Mouse (Mus musculus) brown adipose tissue, adult 24 weeks (tissue): ENCODE measurements around the gene Insig2. TPM values are rescaled to one million over a fixed set of nuclear protein-coding genes. Genes with fewer than 3 reads are reported as not detected.

Experiments
- H3K27ac ChIP-seq: fragments of 200-500 bp; replicated peaks from 2 replicates; pipeline ENCODE4 v1.5.1; 2012; ENCODE audit warnings: low read depth, mild to moderate bottlenecking, low read length
- H3K4me1 ChIP-seq: fragments of 200-500 bp; 2 replicates; pipeline ENCODE4 v1.6.1; 2012; ENCODE audit warnings: low read length, mixed read lengths; ENCODE audit not compliant: control insufficient read depth, insufficient read depth, insufficient read length
- H3K4me3 ChIP-seq: fragments of 200-500 bp; 2 replicates; pipeline ENCODE4 v1.5.1; 2012; ENCODE audit warnings: low read depth, mild to moderate bottlenecking, low read length, moderate library complexity; ENCODE audit not compliant: insufficient read depth
- polyA plus RNA-seq: library from polyadenylated mRNA; stranded (reverse); fragments of >200 nt; gene quantifications from 2 replicates; pipeline ENCODE4 v1.2.4, GENCODE M21; 2012; ENCODE audit not compliant: missing spikeins, insufficient read depth, insufficient read length

Insig2 gene
- 26.7 and 37.5 TPM in 2 replicates for polyA plus RNA-seq

DNA sequence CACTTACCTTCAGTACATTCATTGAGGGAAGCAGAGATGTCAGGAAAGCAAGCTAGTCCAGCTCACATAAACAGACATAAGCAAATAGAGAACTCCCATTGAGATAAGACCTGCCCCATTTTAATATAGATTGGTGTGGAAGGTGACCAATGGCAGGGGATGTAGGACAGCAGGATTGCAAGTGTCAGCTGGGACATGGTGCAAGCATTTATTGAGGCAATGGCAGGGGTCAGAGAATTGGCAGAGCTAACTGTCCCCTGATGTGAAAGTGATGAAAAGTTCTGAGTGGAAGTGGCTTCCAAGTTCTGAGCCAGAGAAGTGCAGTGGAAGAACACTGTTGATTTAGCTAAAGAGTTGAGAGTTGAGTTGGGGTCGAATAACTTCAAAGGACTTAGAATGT, at the start of gene Insig2:
Gene Insig2, minus strand, starts transcription at position 105 of the 400 bp plus-strand sequence.
- H3K4me1 ChIP-seq = peaks cover 3% of the 10 kb centered on the region; the same call in 1 of the 2 replicates
- H3K4me3 ChIP-seq = no peak within 1 kb of the TSS
- no peak within 1 kb of the TSS for H3K27ac ChIP-seq

DNA sequence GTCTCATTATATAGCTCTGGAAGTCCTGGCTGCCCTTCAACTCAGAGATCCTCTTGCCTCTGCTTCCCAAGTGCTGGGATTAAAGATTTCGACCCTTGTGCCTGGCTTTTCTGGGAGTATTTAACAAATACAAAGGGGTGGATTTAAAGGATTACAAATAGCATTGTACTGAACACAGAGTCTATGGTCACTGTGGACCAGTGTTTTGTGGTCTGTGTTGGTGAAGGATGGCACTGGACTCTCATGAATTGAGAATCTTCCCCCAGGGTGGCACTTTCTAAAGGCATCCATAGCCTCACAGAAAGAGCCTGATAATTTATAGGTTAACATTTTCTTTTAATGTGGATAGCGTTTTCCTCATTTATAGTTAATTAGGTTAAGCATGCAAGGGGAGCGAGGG, 49.2 kb upstream of the Insig2 start:
- Histone ChIP-seq H3K27ac (no peak overlapping the region), H3K4me3 (no peak overlapping the region), H3K4me1 (0 out of 2 replicates have a peak, but pooled peaks cover 2% of the 10 kb centered on the region)

DNA sequence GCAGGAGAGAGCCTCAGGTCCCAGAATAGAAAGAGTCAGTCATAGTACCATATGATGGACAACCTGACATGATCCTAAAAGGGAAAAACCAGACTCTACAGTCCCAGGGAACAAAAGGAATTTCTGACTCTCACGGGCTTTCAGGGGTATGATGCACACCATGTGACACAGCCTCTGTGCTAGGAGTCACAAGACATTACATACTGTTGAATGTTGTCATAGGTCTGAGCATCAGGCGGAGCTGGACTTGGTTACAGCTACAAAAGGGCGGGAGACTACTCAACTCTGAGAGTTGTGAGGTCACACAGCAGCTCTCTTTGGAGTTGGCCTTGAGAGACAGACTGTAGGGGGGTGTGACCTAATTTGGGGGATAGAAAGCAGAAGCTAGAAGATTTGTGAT, 47.6 kb upstream of the Insig2 start:
- Histone ChIP-seq H3K27ac (no peak overlapping the region), H3K4me1 (0 out of 2 replicates have a peak, but pooled peaks cover 2% of the 10 kb centered on the region), H3K4me3 (no peak overlapping the region)

DNA sequence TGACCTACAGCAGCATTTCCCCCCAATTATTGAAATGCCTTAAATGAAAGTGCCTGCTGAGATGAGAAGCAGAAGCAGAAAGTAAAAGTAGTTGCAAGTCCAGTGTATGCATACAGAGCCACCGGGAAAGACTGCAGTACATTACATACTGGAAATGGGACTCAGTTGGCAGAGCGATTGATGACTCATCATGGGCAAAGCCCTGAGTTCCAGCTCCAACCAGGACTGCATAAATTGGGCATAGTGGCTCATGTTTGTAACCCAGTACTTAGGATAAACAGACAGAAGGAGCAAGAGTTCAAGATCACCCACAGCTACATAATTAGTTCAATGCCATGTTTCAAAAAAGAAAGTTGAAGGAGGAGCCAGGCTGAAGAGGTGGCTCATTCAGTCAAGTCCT, 45.5 kb upstream of the Insig2 start:
- no peak overlapping the region for H3K27ac ChIP-seq
- H3K4me1 ChIP-seq = 0 out of 2 replicates have a peak, but pooled peaks cover 2% of the 10 kb centered on the region
- no peak overlapping the region for H3K4me3 ChIP-seq

DNA sequence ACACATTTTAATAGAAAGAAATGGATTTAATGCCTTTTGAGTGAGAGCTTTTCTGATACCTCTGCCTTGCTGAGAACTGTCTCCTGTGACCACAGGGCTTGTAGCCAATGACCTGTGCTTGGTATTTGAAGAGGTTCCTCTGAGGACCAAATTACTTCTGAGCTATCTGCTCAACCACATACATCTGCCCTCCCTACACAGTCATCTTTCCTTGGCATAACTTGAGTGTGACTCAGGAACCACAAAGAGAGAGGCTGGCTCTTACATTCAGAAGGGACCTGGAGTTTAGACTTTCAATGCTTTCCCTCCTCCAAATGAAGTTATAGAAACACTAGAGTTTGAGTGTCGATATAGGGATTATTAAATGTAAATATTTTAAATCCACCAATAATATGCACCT, 45.0 kb upstream of the Insig2 start:
- Histone ChIP-seq H3K4me3 (no peak overlapping the region), H3K27ac (no peak overlapping the region), H3K4me1 (0 out of 2 replicates have a peak, but pooled peaks cover 2% of the 10 kb centered on the region)

DNA sequence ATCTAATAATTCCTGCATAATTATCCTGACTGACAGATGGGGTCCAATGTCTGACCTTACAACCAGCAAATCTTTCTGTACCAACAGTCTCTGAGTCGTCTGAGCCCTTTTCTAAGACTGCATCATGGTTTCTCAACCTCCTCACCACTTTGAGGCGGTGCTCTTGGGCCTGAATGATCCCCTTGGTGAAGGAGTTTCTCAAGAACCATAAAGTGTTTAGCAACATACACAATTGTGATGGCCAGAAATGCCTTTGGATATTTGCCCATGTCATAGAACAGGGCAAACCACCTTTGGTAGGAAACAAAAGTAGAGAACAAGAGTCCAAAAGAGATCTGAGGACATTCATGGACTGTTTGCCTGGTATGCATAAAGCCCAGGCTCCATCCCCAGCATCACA, 41.2 kb upstream of the Insig2 start:
- Histone ChIP-seq H3K4me1 (no peaks in the 10 kb centered on the region), H3K4me3 (no peak overlapping the region), H3K27ac (no peak overlapping the region)

DNA sequence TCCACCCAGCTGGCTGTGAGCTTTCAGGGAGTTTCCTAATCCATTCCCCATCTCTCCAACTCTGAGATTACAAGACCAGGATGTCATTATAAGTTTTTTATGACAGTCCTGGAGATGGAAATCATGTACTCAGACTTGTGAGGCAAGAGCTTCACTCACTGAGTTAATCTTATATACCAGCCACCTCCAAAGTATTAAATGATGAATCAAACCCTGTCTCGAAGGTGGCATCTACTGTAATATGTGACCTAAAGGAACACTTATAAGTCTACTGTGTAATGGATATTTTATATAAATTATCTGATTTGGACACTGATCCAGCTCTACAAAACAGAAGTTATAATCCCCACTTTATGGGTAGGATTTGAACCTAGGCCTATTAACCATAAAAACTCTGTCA, 40.3 kb upstream of the Insig2 start:
- no peak overlapping the region for H3K4me3 ChIP-seq
- no peak overlapping the region for H3K27ac ChIP-seq
- H3K4me1 ChIP-seq = no peaks in the 10 kb centered on the region

DNA sequence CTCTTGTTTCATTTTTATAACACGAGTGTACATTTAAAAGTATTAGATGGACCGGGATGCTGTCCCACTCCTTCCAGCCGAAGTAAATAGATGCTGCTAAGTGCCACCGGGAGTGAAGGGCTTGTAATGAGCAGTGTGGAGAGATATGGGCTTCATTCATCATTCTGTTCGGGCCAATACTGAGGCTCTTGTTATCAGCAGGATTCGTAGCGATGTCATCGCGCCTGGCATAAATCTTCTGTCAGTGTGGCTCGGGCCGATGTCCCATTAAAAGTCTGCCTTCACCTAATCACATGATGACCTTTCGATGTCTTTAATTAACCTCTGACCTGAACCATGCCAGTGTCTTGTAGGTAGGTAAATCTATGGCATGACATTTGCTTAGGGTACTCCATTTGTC, 39.1 kb upstream of the Insig2 start:
- H3K27ac ChIP-seq = no peak overlapping the region
- no peak overlapping the region for H3K4me3 ChIP-seq
- H3K4me1 ChIP-seq = no peaks in the 10 kb centered on the region

DNA sequence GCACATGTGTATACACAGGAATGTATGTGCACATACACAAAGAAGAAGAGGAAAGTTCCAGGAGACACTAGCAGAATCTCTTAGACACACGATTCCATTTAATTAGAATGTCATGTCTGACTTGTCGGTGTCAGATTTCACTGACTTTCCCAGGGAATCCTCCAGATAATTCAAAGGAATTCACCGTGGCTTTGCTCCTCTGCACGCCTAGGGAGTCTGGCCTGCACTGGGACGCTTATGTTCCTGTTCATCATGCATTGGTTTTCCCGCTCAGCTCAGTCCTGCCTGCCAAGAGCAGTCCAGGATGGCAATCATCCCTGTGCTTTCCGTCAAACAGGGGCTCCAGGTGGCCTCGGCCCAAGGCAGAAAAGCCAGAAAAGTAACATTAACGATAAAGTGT, 34.9 kb upstream of the Insig2 start:
- Histone ChIP-seq H3K27ac (no peak overlapping the region), H3K4me3 (no peak overlapping the region), H3K4me1 (no peaks in the 10 kb centered on the region)

DNA sequence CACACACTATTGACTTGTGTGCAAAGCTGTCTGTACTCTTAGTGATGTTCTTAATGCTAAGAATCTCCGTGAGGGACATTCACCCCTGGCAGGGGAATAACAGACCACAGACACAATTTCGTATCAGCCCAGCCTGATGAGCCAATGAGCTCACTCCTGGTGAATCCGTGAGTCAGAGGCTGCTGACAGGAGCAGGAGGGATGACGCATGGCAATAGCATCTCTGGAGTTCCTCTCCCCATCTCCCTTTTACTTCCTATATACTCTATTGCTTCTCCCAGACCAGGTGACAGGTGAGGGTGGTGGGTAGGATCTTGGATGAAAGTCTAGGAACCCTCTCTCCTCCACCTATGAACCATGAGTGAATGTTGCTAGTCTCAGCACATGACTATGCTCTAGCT, 28.2 kb upstream of the Insig2 start:
- H3K4me1 ChIP-seq = no peaks in the 10 kb centered on the region
- H3K4me3 ChIP-seq = no peak overlapping the region
- no peak overlapping the region for H3K27ac ChIP-seq

DNA sequence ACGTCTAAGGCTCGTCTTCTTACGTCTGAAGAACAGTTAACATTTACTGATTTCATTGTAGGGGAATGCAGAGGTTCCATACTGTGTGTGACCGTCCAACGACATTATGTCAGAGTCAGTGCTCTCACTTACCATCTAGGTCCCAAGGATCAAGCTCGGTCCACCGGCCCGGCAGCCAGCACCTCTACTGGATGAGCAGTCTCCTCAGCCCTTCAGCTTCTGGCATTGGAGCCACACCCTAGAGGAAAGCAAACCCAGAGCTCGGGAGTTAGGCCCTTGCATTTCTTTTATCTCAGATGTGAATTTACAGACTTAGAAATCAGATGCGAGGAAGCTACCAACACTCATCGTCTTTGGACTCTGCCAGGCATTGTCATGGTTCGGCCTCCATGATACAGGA, 27.3 kb upstream of the Insig2 start:
- Histone ChIP-seq H3K4me1 (no peaks in the 10 kb centered on the region), H3K27ac (no peak overlapping the region), H3K4me3 (no peak overlapping the region)

DNA sequence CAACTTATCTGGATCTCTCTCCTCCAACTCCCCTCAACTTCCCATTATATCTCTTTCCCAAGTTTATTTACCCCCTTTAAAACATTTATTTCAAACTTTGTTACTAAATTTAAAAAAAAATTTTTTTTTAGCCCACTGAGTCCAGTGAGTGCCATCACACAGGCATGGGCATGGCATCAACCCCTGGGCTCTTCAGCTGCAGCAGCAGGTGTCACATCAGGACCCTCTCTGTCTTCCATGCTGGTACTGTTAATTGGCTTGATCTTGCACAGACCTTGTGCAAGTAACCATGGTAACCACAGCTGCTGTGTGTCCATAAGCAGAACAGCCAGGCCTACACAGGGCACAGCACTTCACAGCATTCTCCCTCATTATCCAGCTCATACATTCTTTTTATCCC, 21.4 kb upstream of the Insig2 start:
- Histone ChIP-seq H3K4me1 (no peaks in the 10 kb centered on the region), H3K4me3 (no peak overlapping the region), H3K27ac (no peak overlapping the region)

DNA sequence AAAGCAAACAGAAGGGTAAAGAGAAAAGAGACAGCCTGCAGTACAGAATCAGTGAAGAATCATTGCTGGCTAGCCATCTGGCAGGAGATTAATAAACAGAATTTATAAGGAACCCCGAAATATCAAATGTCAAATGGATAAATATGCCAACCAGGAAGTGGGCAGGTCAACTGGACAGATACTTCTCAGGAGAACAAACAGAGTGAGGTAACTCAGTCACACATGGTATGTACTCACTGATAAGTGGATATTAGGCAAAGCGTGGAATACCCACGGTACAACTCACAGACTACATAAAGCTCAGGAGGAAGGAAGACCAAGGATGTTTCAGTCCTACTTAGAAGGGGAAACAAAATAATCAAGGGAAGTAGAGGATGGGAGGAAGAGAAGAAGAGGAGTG, 18.6 kb upstream of the Insig2 start:
- Histone ChIP-seq H3K4me1 (no peaks in the 10 kb centered on the region), H3K27ac (no peak overlapping the region)

DNA sequence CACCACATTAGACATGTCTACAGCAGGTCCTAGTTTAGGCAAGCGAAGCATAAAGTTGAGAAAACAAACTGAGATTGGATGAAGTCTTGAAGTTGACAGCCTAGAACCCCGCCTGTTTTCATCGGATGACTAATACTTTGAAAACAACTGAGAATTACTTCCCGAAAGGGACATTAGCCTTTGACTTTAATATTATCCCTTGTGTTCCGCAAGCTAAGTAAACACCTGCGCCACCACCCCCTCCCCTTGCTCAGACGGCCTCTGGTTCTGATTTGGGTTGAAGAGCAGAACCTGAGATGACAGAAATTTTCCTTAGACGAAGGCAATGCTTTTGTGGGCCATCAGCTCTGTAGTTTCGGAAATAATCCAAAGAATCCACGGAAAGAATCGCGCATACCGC, 18.2 kb upstream of the Insig2 start:
- Histone ChIP-seq H3K27ac (no peak overlapping the region), H3K4me3 (no peak overlapping the region), H3K4me1 (no peaks in the 10 kb centered on the region)

More for the DNA sequence above, 18.6 kb upstream of the Insig2 start:
- no peak overlapping the region for H3K4me3 ChIP-seq

DNA sequence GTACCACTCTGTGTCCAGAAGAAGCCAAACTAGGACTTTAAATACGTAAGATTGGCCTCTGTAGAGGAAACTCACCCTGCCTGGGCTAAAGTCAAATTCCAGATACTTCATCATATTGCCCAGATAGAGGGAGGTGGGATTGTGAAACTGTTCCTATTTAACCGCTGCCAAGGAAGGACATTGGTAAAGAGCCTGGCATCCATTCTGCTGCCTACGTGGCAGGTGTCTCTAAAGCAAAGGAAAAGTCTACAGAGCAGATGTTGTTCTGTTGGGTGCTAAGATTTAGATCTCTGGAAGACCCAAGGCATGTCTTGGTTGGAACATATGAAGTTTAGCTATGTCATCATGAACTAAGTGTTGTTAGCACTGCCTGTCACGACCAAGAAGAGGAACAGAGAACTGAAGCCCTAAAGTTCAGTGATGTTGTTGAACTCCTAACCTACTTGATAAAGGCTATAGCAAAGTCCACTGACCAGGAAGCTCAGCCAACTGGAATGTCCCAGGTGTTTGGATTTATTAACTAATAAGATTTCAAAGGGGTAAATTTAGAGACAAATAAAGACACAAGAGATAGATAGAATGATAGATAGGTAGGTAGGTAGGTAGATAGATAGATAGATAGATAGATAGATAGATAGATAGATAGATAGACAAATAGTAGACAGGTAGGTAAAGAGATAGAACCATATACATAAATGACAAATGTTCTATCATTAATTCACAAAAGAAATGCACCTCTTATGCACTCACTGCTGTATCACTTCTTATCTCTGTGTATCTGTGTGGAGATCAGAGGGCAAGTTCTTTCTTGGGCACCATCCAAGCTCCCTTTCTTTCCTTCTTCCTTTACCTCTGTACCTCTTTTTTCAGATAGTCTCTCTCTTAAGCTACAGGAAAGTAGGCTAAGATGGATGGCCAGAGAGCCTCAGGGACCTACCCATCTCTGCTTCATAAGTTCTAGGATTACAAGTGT, 16.8 kb upstream of the Insig2 start:
- Histone ChIP-seq H3K27ac (no peak overlapping the region), H3K4me3 (no peak overlapping the region), H3K4me1 (no peaks in the 10 kb centered on the region)

DNA sequence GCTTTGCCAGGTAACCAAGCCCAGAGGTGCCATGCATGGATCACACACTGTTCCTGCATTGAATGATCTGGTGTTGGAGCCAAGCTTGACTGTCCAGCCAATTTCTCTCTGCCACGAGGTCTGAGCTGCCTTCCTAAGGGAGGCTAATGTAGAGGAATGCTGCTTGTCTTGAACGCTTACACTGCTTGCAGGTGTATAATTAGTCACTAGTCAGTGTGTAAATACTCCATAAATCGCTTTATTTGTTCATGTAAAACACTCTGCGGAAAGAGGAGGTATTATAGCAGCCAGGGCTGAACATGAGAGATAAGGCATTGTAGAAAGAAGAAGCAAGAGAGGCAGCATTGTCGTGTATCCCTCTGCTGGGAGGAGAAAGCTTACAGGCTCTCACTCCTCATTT, 11.6 kb upstream of the Insig2 start:
- Histone ChIP-seq H3K27ac (no peak overlapping the region), H3K4me3 (no peak overlapping the region), H3K4me1 (no peaks in the 10 kb centered on the region)
